Mouse (Mus musculus) heart, postnatal 36 days (tissue): ENCODE measurements around the gene Hirip3. TPM values are rescaled to one million over a fixed set of nuclear protein-coding genes. Genes with fewer than 3 reads are reported as not detected.

Experiments
- DNase-seq, 2 experiments: peaks; one replicate each; pipeline ENCODE4 v3.0.0; 2021 to 2022
- intact Hi-C: fragments of 180-260 bp; cut with DNase I; formaldehyde crosslinking; loops from one replicate; pipeline ENCODE4 v1.15.1; 2025
- total RNA-seq, 2 experiments: library from RNA; stranded (reverse); gene quantifications; 2 replicates each; pipeline ENCODE4 v1.2.3; 2021

The Hirip3 gene
- total RNA-seq, 2 experiments from 2014 or later = 6.1 to 6.6 TPM

DNA sequence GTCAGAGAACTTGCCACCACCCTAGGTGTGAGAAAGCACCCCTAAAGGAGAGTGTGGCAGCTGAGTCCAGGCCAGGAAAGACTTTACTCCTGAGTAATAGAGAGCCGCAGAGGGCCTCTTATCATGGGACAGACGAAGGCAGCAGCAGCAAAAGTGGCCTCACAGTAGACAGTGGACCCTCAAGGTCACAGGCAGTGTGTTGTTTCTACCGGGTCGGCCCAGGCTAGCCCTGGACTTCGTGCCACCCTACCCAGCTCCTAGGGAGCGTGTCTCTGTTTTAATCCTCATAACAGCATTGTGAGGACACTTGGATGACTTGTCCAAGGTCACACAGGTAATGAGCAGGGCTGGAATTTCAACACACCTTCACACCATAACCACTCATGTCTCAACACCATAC is 11.6 kb upstream of the Hirip3 start:
- DNase-seq = no peak
- intact Hi-C loops = no loop called here

DNA sequence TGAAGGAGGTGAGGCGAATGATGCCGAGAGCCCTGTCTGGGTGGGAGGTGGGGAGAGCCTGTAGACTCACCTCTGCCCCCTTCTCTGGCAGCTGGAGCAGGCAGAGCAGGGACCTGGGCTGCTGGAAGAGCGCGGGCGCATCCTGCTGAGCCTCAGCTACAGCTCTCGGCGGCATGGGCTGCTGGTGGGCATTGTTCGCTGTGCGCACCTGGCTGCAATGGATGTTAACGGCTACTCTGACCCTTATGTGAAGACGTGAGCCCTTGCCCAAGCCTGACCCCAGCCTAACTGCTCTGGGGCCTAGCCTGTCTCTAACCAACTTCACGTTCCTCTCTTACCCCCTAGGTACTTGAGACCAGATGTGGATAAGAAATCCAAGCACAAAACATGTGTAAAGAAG is 10.6 kb upstream of the Hirip3 start:
- intact Hi-C loops = no loop called here
- no peak for DNase-seq

DNA sequence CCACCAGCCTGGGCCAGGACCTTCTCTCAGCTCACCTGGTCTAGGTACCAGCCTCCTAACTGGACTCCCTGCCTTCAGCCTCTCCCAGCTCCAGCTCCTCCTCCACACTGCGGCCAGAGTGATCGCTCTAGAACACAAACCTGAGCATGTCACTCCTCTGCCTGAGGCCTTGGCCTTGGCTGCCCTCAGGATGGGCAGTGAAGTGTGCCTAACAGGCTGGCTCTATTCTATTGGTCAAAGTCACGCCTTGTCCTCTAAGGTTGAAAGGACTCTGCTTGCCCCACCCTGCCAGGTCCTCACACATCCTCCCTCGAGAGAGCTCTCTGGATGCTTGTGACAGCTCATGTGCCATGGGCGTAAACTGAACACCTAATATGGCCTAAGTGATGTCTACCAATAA is 8.3 kb upstream of the Hirip3 start:
- intact Hi-C loops = no loop called here

DNA sequence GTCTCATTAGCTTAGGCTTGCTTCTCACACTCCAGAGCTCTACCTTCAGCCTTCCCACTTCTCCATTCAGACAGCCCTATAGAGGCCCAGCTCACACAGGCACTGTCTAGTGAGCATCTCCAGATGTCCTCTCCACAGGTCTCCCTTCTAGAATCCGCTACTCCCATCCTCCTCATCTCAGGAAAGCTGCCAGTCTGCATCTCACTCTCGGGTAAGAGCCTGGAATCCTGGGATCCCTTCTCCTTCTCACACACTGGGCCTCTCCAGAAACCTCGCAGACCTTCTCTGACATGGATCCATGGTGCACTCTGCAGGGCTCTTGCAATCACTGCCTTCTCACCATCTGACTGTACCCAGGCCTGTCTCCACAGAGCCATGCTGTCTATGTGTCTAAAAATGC is 6.1 kb upstream of the Hirip3 start:
- intact Hi-C loops = no loop called here
- no peak for DNase-seq

More for the DNA sequence above, 8.3 kb upstream of the Hirip3 start:
- DNase-seq = no peak

DNA sequence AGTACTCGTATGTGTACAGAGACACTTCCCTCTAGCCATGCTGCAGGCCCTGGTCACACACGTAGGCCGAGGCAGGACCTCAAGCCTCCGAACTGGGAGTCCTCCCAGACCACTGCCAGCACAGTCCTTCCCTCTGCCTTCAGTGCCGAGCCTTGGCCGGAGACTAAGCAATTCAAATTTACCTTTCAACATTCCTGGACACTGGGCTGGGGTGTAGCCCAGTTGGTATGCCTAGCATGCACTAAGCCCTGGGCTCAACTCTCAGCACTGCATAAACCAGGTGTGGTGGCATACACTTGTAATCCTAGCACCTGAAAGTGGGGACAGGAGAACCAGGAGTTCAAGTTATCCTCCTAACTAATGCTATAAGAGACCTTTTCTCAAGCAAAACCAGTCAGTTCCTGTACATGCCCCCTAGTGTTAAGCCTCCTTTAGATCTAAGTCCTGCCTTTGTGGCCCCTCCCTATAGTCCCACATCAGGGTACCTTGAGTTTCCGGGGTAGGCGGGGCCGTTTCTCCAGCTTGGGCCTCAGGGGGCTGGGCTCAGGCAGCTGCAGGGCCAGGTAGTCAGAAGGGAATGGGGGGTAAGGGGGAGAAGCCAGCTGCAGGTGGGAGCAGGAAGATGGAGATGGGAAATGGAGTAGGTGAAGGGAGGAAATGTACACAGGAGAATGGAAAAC is 4.9 kb upstream of the Hirip3 start:
- intact Hi-C loops = no loop called here
- no peak for DNase-seq

DNA sequence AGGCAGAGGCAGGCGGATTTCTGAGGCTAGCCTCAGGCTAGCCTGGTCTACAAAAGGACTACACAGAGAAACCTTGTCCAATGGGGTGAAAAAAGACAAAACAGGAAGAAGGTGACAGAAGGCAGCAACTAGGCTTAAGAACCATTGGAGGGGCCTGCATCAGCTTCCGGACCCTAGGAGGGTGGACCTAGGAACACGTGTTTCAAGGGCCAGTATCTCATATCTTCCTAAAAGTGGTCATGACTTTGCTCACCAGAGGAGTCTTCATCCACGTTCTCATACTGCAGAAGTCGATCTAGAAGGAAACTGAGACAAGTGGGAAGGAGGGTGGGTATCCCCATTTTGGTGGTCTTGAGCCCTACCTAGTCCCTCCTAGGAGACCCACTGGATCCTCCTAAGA is 785 bp upstream of the Hirip3 start:
- no peak for DNase-seq
- intact Hi-C loops = loop anchor here (2.0 to 5.0 kb wide), 4 partner anchors 36 to 336 kb away; partner anchors contain the start of genes Cd2bp2 and Kctd13

DNA sequence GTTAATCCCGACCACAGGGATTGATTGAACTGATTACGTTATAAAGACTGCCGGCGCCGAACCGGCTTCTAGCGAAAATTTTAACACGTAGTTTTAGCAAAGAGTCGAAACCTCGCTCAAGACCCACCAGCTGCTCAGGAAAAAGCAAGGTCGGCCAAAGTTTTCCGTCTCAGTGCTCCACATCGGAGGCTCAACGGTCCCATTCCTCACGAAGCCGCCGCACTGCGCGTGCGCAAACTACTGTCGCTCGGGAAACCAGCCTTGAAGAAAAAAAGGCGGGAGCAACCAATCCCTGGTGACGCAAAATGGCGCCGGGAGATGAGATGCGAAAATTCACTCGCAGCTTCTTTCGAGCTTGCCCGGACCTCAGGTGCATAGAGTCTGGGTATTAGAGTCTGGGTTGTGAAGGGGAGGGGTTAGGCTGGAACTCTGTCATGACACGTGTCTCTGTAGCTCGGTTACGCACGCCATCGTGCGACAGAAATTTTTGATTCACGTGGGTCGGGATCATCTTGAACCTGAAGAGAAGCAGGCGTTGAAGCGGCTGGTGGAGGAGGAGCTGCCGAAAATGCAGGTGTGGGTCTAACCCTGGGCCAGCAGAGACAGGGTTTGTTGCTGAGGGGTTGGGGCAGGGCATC is 494 bp downstream of the Hirip3 start, which contains the start of gene Ino80e:
TSS of gene Ino80e (minus strand) at position 231 of the 638 bp plus-strand sequence.
- intact Hi-C loops = loop anchor here (5.0 kb wide), 3 partner anchors 35 to 335 kb away; partner anchors contain the start of gene Cd2bp2
- DNase-seq = peak; percentile 92 to 94

DNA sequence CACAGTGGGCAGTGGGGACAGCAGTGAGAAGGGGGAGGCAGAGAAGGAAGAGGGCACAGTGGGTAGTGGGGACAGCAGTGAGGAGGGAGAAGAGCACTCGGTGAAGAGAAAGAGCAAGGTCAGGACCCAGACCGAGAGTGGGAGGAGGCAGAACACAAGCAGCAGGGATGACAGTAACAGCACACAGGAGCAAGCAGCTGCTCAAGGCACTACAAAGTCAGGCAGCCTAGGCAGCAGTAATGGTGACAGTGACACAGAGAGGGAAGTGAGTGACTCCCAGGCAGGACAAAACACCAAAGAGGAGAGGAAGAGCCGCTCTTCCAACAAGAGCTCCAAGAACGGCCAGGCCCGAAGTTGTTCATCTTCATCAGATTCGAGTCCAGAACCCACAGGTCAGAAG is 2.0 kb downstream of the Hirip3 start:
- no peak for DNase-seq
- intact Hi-C loops = loop anchor here (2.0 to 5.0 kb wide), 4 partner anchors 17 to 334 kb away; partner anchors contain the start of gene Cd2bp2

DNA sequence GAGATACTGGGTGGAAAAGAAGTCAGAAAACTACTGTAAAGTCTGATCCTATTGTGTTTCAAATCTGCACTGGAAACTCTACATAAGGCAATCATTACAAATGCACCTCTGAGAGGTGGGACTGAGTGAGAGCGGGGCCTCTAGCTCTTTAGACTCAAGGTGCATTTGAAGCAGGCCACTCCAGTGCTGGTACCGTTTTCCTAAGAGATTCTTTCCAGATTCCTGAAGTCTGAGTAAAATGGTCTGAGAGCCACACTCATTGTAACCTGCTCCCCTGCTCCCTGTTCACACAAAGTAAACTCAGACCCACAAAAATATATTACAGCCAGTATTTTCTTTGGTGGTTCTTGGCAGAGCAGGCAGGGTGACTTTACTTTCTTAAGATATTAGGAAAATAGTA is 5.8 kb downstream of the Hirip3 start:
- intact Hi-C loops = no loop called here

DNA sequence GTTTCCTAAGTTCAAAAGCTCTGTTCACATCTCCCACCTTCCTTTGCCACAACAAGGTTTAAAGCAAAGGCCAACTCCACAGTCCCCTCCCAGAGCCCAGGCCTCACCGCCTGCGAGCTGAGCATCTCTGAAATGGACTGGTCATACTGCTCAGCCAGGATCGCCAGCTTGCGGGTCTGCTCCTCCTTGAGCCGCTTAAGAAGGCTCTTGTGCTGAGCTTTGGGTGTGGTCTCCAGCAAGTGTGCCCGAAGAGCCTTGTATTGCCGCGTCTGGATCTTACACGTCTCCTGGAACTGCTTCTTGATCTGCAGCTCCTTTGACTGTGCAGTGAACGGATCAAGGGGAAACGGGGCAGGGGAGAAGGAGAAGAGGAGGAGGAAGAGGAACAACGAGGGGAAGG is 6.2 kb downstream of the Hirip3 start:
- intact Hi-C loops = no loop called here
- DNase-seq = no peak

More for the DNA sequence above, 5.8 kb downstream of the Hirip3 start:
- no peak for DNase-seq

DNA sequence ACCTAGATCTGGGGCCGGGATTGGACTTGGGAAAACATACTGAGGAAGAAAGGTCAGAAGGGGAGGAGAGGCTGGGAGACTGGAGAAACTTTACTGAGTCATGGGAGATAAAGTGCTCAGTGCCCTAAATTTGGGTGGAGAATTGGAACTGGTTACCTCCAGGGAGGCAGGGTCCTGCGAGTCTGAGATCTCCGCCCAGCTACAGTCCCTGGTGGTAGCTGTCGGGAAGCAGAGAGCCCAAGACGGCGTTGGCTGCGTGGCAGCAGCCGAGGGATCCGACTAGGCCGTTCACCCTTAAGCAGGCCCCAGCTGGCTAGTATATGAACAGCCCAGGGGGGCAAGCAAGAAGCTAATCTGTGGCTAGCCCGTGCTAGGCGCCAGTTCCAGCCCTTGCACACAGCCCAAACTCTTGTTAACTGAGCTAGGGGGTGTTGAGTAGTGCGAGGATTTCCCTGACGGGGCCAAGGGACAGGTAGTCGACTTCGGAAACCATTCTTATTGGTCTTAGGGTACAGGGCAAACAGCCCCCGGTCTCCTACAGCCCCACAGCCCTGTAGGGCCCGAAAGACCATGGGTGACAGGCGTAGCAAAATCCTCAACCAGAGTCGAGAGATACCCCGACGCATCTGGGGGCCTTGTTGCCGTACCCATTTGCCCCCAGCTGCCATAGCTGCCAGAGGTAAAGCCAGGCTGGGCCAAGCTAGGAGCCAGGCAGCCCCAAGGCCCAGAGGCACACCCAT is 8.2 kb downstream of the Hirip3 start:
- intact Hi-C loops = no loop called here

DNA sequence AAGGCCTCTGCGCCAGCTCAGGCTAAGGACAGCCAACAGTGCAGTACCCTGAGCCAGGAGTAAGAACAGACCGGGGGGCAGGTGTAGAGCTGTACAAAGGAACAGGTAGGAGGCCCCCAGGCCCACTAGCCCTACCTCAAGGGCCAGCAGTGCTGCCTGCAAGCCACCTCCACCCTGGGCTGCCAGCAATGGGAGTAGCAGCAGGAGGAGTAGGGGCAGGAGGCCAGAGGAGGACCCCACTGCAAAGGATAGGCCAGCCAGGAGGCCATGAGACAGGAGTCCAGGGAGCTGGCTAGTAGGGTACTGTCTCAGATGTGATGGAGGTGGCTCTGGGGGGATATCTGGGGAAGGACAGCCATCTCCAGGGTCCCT is 8.7 kb downstream of the Hirip3 start:
- no peak for DNase-seq
- intact Hi-C loops = no loop called here

More for the DNA sequence above, 8.2 kb downstream of the Hirip3 start:
- DNase-seq = no peak

DNA sequence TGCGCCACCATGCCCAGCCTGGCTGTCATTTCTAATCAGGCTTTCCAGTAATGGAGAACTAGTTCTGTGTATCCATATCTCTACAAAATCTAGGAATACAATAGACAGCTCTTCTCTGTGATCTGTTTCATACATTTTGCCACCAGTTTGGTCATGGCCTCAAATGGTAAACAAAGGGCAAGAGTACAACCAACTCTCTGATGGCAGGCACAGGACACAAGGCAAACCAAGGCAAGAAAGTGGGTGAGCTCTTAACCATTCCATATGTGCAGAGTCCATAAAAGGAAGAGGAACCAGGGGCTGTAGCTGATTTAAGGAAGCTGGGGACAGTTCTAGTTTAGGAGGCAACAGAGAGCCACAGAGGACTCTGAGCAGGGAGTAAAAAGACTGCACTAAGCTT is 15.5 kb downstream of the Hirip3 start:
- intact Hi-C loops = no loop called here
- DNase-seq = no peak

DNA sequence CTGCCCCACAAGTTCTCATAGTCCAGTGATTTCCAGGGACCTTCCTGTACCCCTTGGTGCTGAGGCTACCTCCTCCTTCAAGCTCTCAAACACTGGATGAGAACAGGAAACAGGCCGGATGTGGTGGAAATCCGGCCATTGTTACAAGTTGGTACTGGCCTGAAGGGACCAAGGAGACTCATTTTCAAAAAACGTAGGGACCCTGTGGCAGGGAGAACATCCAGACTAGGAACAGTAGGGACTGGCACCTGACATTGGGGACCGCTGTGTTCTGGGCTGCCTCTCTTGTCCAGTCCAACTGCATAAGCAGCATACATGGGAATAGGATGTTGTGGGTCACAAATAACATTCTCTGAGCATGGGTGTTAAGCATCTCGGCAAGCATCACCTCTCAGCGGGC is 19.3 kb downstream of the Hirip3 start:
- intact Hi-C loops = loop anchor here (2.0 kb wide), 1 partner anchor 16 kb away; no protein-coding TSS in a partner anchor
- DNase-seq = peak; percentile 38

DNA sequence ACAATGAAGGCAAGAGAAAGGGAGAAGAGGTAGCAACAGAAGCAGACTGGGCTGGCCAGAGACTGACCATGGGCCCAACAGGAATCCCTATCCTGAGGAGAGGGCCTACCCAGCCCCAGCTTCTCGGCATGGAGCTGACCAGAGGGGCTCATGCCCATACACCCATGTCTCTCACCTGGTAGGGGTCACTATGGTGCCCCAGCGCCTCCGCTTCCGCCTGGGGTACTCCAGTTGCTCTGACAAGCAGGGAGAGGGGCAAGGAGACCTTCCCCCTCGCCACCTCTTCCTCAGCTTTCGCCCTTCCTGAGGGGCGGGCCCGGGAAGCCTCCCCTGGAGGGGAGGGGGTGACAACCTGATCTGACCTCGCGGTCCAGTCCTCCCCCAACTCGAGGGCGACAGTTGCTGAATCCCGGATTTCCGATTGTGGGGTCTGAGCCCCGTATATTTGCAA is 22.0 kb downstream of the Hirip3 start:
- intact Hi-C loops = no loop called here
- DNase-seq = peak in 1 of 2 experiments; percentile 51

DNA sequence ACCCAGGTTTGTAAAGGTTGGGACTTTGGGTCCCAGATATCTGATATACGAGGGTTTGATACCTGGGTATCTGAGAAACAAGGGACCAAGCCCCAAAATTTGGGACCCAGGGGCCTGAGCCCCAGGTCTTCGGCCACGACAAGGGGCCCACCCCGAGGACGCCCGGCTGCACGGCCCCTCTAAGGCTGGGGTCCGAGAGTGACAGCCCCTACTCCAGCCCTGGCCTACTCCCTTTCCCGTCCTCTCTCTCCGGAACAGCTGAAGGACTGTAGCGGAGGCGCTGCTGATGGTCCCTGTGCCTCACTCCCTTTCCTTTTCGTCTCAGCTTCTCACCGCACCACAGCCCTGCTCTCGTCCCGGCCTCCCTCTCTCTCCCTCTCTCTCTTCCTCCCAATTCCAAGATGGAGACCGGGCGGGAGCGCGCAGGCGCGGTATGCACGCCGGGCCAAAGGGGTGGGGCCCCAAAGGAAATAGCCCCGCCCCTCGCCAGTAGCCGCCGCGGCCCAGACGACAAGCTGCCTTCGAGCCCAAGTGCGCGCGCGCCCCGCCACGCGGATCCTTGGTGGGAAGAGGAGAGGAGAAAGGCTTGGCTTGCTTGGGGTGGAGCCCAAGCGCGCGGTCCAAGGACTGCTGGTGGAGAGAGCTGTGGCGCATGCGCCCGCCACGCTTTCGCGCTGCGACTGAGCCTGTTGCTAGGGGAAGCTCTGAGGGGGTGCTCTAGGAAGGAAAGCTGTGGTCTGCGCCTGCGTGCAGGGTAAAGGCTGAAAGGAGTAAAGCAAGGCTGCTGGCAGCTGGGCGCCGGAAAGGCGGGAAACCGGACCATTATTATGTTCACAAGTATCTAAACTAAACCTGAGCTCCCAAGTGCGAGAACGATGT is 22.8 kb downstream of the Hirip3 start, which contains the start of gene Taok2:
TSS of gene Taok2 (minus strand) at position 418 of the 879 bp plus-strand sequence.
- peak; percentile 96 to 98 for DNase-seq
- intact Hi-C loops = loop anchor here (5.0 kb wide), 1 partner anchor 43 kb away; the partner anchor contains the start of gene Kctd13

DNA sequence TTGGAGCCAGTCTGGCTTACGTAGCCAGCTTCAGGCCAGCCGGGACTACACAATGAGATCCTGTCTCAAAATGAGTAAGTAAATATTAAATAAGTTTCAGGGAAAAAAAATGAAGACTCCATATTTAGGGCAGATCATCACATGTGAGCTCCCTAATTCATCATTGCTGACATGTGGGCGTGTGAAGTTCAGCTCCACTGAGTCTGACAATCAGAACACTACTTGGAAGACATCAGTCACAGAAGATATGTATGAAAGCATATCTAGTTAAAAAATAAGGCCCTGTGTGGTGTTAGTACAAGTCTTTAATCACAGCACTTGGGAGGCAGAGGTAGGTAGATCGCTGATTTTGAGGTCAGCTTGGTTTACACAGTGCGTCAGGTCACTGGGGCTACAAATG is 25.5 kb downstream of the Hirip3 start:
- DNase-seq = no peak
- intact Hi-C loops = loop anchor here (2.0 to 5.0 kb wide), 2 partner anchors 40 to 54 kb away; partner anchors contain the start of gene Kctd13

DNA sequence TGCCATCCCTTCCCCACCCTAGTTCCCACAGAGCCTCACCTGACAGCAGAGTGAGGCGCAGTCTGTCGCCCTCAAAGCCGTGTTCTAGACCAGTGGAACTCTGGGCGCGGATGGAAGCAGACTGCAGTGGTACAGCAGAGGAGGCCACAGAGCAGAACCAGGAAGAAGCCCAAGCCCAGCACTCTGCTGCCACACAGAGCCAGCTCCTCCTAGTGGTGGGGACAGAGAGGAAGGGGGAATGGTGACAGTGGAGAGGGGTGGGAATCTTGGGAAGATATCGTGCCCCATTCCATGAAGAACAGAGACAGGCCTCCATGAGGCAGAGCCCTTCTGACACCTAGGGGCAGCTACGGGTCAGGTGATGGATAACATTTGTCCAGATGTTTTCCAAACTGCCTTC is 27.1 kb downstream of the Hirip3 start:
- intact Hi-C loops = loop anchor here (5.0 kb wide), 1 partner anchor 38 kb away; the partner anchor contains the start of gene Kctd13
- DNase-seq = no peak

DNA sequence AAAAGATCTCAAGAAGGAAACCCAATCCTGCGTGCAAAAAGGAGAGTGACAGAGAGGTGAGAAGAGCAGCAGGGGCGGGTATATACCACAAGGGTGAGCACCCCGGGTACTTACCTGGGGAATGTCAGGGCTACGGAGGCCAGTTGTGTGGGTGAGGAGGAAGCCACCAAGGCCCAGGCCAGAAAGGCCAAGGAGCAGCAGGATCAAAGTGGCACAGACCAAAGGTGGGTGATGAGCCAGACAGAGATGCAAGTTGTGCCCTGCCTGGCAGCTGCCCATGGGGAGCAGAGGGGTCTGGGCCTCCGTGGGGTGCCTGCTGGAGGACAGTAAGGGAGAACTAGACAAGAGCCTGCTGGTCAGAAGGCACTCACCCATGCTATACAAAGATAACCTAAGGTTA is 35.1 kb downstream of the Hirip3 start:
- intact Hi-C loops = loop anchor here (2.0 to 5.0 kb wide), 3 partner anchors 32 to 130 kb away; partner anchors contain the start of genes Hirip3, Ino80e, Kctd13 and Maz
- DNase-seq = peak in 1 of 2 experiments; percentile 22
